In the genomic region with DNA sequence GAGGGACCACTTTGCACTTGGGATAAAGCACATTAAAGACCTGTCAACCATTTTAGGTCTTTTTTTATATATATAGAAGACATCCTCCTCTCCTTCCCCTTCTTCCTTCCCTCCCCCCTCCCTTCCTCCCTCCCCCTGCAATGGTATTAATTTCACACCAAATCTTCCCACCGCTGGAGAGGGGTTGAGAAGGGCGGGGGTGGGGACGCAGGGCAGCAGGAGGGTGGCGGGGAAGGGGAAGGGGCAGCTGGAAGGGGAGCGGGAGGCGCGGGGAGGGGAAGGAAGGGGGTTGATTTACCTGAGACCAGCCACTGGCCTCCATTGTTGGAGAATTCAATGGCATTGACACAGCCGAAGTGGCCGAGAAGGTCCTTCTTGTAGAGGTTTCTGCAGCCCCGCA, we compare ENCODE assay signal across 8 mouse cellular contexts. TPM values are rescaled to one million over a fixed set of nuclear protein-coding genes. Genes with fewer than 3 reads are reported as not detected.
DNase-seq lines count a peak whose midpoint lies in the region; ATAC-seq and TF ChIP-seq lines count a peak whose summit lies in the region.

No protein-coding gene starts in this region.

- H3K9ac ChIP-seq in forebrain, postnatal 0 days = peak overlapping the region; percentile 82
- H3K9ac ChIP-seq in midbrain, embryonic 11.5 days (ENCODE audit: low read length) = peak overlapping the region; percentile 94

- peaks cover 3% of the 10 kb centered on the region; the same call in 1 of the 2 replicates for H3K4me1 ChIP-seq in forebrain, postnatal 0 days (ENCODE audit: insufficient read depth)
- peaks cover 9% of the 10 kb centered on the region; the same call in 1 of the 2 replicates for H3K4me1 ChIP-seq in midbrain, embryonic 11.5 days (ENCODE audit: control insufficient read depth, insufficient read depth, low read length)

- H3K4me2 ChIP-seq in forebrain, postnatal 0 days (ENCODE audit: low read depth) = peak overlapping the region; percentile 75
- H3K4me2 ChIP-seq in midbrain, embryonic 11.5 days = peak overlapping the region; percentile 68

- no peak for TF ChIP-seq CTCF in layer of hippocampus, adult 2 months (conservative IDR thresholded peaks at IDR 0.05)
- no peak for TF ChIP-seq CTCF in forebrain, postnatal 0 days (IDR thresholded peaks at IDR 0.05; ENCODE audit: low read depth)

- H3K36me3 ChIP-seq in forebrain, postnatal 0 days (ENCODE audit: insufficient read depth) = 0 out of 2 replicates have a peak, but pooled peaks cover 3% of the 10 kb centered on the region
- no peaks in the 10 kb centered on the region for H3K36me3 ChIP-seq in midbrain, embryonic 11.5 days (ENCODE audit: control insufficient read depth, insufficient read depth, low read length)

- peak overlapping the region; percentile 90 for H3K4me3 ChIP-seq in layer of hippocampus, adult 2 months
- peak overlapping the region; percentile 94 for H3K4me3 ChIP-seq in forebrain, postnatal 0 days (ENCODE audit: low read depth, low read length)
- peak overlapping the region; percentile 88 for H3K4me3 ChIP-seq in midbrain, embryonic 11.5 days (ENCODE audit: low read depth, low read length)

- no peak for DNase-seq in layer of hippocampus, adult 2 months (ENCODE audit: low spot score in 2 of 2)
- DNase-seq in layer of hippocampus, adult 11-12 months (ENCODE audit: low spot score) = no peak
- DNase-seq in NIH3T3 (ENCODE audit: low read depth) = peak; percentile 58
- peak; percentile 25 for DNase-seq in forebrain, postnatal 0 days
- peak; percentile 95 for DNase-seq in midbrain, embryonic 11.5 days (ENCODE audit: low spot score, missing footprints)
- no peak for DNase-seq in left cerebral cortex, postnatal 14 days (ENCODE audit: low spot score in 2 of 2)
- DNase-seq in cerebellum, postnatal 10 days = no peak
- no peak for DNase-seq in right cerebral cortex, postnatal 25 days

- H3K27ac ChIP-seq in layer of hippocampus, adult 2 months = peak overlapping the region; percentile 97
- H3K27ac ChIP-seq in forebrain, postnatal 0 days (ENCODE audit: low read depth, low read length) = peak overlapping the region; percentile 94
- peak overlapping the region; percentile 96 for H3K27ac ChIP-seq in midbrain, embryonic 11.5 days (ENCODE audit: low read depth, low read length)

- no peaks in the 10 kb centered on the region for H3K27me3 ChIP-seq in forebrain, postnatal 0 days (ENCODE audit: insufficient read depth, low read length)
- no peaks in the 10 kb centered on the region for H3K27me3 ChIP-seq in midbrain, embryonic 11.5 days (ENCODE audit: control insufficient read depth, insufficient read depth, low read length)

- no peaks in the 10 kb centered on the region for H3K9me3 ChIP-seq in forebrain, postnatal 0 days (ENCODE audit: low read length)
- H3K9me3 ChIP-seq in midbrain, embryonic 11.5 days (ENCODE audit: control insufficient read depth, low read length) = no peaks in the 10 kb centered on the region

- peak; percentile 12 for ATAC-seq in forebrain, postnatal 0 days
- ATAC-seq in midbrain, embryonic 11.5 days (ENCODE audit: low FRiP score) = peak; percentile 22; the same call in 1 of the 2 replicates

- 0% methylated on average over 5 of the region's 10 CpGs for WGBS in forebrain, postnatal 0 days
- whole genome bisulfite sequencing in midbrain, embryonic 11.5 days = 0% methylated on average over 9 of the region's 10 CpGs

- intact Hi-C loops in left cerebral cortex, postnatal 14 days (cut with DNase I) = no loop called here

RNA-seq across cellular contexts. Expression of gene Dcaf5, which starts 0.5 kb away (rescaled TPM):
- total RNA-seq in layer of hippocampus, adult 2 months (2021) = 10 to 100 TPM; 74.7 to 75.4 TPM
- total RNA-seq in forebrain, postnatal 0 days (2014; rRNA removed) = 55.3 and 59.6 TPM in 2 replicates
- 14.3 and 16.8 TPM in 2 replicates for polyA plus RNA-seq in forebrain, postnatal 0 days (2015; fragmentation: Nextera tagmentation; extraction: Ambion mirVana)
- polyA plus RNA-seq in midbrain, embryonic 11.5 days (2014; fragmentation: Nextera tagmentation; extraction: Ambion mirVana) = 12.9 and 13.5 TPM in 2 replicates
- total RNA-seq in left cerebral cortex, postnatal 14 days (2021) = 10 to 100 TPM; 78.0 to 78.9 TPM

RNA-seq across cellular contexts. Expression of gene Exd2, which starts 27.0 kb away (rescaled TPM):
- 100 to 1,000 TPM; 105 to 122 TPM for total RNA-seq in layer of hippocampus, adult 2 months (2021)
- total RNA-seq in forebrain, postnatal 0 days (2014; rRNA removed) = 35.4 and 42.0 TPM in 2 replicates
- 27.3 and 32.2 TPM in 2 replicates for polyA plus RNA-seq in forebrain, postnatal 0 days (2015; fragmentation: Nextera tagmentation; extraction: Ambion mirVana)
- polyA plus RNA-seq in midbrain, embryonic 11.5 days (2014; fragmentation: Nextera tagmentation; extraction: Ambion mirVana) = 40.3 and 49.2 TPM in 2 replicates
- total RNA-seq in left cerebral cortex, postnatal 14 days (2021) = 100 to 1,000 TPM in 1 of 2 experiments, 10 to 100 TPM in 1; 97.7 to 134 TPM

Comparison
In these comparisons a context has a peak if more than half of its experiments do, and no peak if none do; other contexts are left out.
1. DNase-seq: peak in NIH3T3 (single experiment), forebrain, postnatal 0 days (single experiment) and midbrain, embryonic 11.5 days (single experiment); none in layer of hippocampus, adult 2 months (0 of 2), layer of hippocampus, adult 11-12 months (single experiment), left cerebral cortex, postnatal 14 days (0 of 2), cerebellum, postnatal 10 days (0 of 2) and right cerebral cortex, postnatal 25 days (single experiment).
2. Peak in every context shown above with its lines, with median percentiles within 50 percentile points of each other: H3K27ac ChIP-seq and H3K4me3 ChIP-seq.